Mouse (Mus musculus) intestine, embryonic 16.5 days (tissue): ENCODE measurements around the gene Gamt. TPM values are rescaled to one million over a fixed set of nuclear protein-coding genes. Genes with fewer than 3 reads are reported as not detected.

Experiments used
- ATAC-seq: fragments of 200-750 bp; cut with Nextera tagmentation; 2 replicates; pipeline ENCODE4 v1.8.0; 2017; ENCODE audit warnings: moderate TSS enrichment, moderate library complexity
- H3K27ac ChIP-seq: fragments of 300-500 bp; sonication (generic); 2 replicates; pipeline ENCODE4 v1.5.1; 2014; ENCODE audit warnings: mild to moderate bottlenecking, low read length
- H3K27me3 ChIP-seq: fragments of 300-500 bp; sonication (generic); replicated peaks from 2 replicates; pipeline ENCODE4 v1.6.1; 2014; ENCODE audit warnings: low read length, control low read depth, mixed read lengths; ENCODE audit not compliant: control insufficient read depth, insufficient read depth
- H3K36me3 ChIP-seq: fragments of 300-500 bp; sonication (generic); 2 replicates; pipeline ENCODE4 v1.6.1; 2014; ENCODE audit warnings: low read length, control low read depth; ENCODE audit not compliant: control insufficient read depth, insufficient read depth
- H3K4me1 ChIP-seq: fragments of 300-500 bp; sonication (generic); 2 replicates; pipeline ENCODE4 v1.6.1; 2014; ENCODE audit warnings: low read length, control low read depth, mixed read lengths; ENCODE audit not compliant: control insufficient read depth, insufficient read depth
- H3K4me2 ChIP-seq: fragments of 300-500 bp; sonication (generic); 2 replicates; pipeline ENCODE4 v1.6.1; 2014; ENCODE audit warnings: low read depth, low read length, control low read depth
- H3K4me3 ChIP-seq: fragments of 300-500 bp; sonication (generic); 2 replicates; pipeline ENCODE4 v1.5.1; 2014; ENCODE audit warnings: mild to moderate bottlenecking, low read length
- H3K9ac ChIP-seq: fragments of 300-500 bp; sonication (generic); 2 replicates; pipeline ENCODE4 v1.6.1; 2014; ENCODE audit warnings: low read depth, low read length
- H3K9me3 ChIP-seq: fragments of 300-500 bp; sonication (generic); 2 replicates; pipeline ENCODE4 v1.6.1; 2016; ENCODE audit warnings: low read length, control low read depth; ENCODE audit not compliant: control insufficient read depth
- WGBS: fragments of 180-500 bp; shearing (Covaris S2); extraction: QIAGEN DNeasy Blood & Tissue Kit; methylation state at CpG from one replicate; pipeline ENCODE4 v1.1.7; 2014; 5-methylcytosine and 5-hydroxymethylcytosine counted together
- polyA plus RNA-seq: library from polyadenylated mRNA; unstranded; fragments of >200 nt; fragmentation: Nextera tagmentation; extraction: Ambion mirVana; gene quantifications from 2 replicates; pipeline ENCODE4 v1.2.1, GENCODE M21; 2015

Gene Gamt
- 91.0 and 106 TPM in 2 replicates for polyA plus RNA-seq

GRCm38 (mm10) chr10:80260642-80261584, at the start of gene Gamt, which contains the start of gene Dazap1:
Gene Gamt (minus strand): TSS chr10:80261012.
Gene Dazap1 (plus strand): TSS chr10:80261486.
- Histone ChIP-seq H3K9me3 (no peaks in the 10 kb centered on the region), H3K27me3 (no peaks in the 10 kb centered on the region), H3K36me3 (peaks cover 13% of the 10 kb centered on the region), H3K9ac (peak within 1 kb of the TSS; percentile 78), H3K4me1 (peaks cover 21% of the 10 kb centered on the region), H3K4me3 (peak within 1 kb of the TSS; percentile 61), H3K4me2 (peak within 1 kb of the TSS; percentile 93), H3K27ac (peak within 1 kb of the TSS; percentile 98)
- ATAC-seq, result peak; percentile 90
- under 1% methylated on average over 49 of the region's 49 CpGs for WGBS

GRCm38 (mm10) chr10:80304862-80305261, 44.0 kb upstream of the Gamt start:
- Histone ChIP-seq H3K27ac (no peak overlapping the region), H3K9me3 (no peaks in the 10 kb centered on the region), H3K4me2 (0 out of 2 replicates have a peak overlapping the region, but pooled peaks have one; percentile 30), H3K27me3 (peaks cover 32% of the 10 kb centered on the region), H3K4me1 (peaks cover 7% of the 10 kb centered on the region), H3K36me3 (no peaks in the 10 kb centered on the region), H3K4me3 (peak overlapping the region; percentile 23), H3K9ac (no peak overlapping the region)
- 15% methylated on average over 25 of the region's 25 CpGs for WGBS
- ATAC-seq, result peak; percentile 41

- Histone ChIP-seq H3K9ac (no peak overlapping the region), H3K27ac (no peak overlapping the region), H3K9me3 (no peaks in the 10 kb centered on the region), H3K27me3 (peaks cover 36% of the 10 kb centered on the region), H3K4me2 (0 out of 2 replicates have a peak overlapping the region, but pooled peaks have one; percentile 30), H3K36me3 (no peaks in the 10 kb centered on the region), H3K4me3 (peak overlapping the region; percentile 23), H3K4me1 (peaks cover 7% of the 10 kb centered on the region)
- 21% methylated on average over 12 of the region's 12 CpGs for WGBS
- ATAC-seq, result peak; percentile 16
These were observed 43.6 kb upstream of the Gamt start for GRCm38 (mm10) chr10:80304458-80304857.

- Histone ChIP-seq H3K4me1 (peaks cover 7% of the 10 kb centered on the region), H3K27me3 (peaks cover 55% of the 10 kb centered on the region), H3K4me3 (no peak overlapping the region), H3K4me2 (no peak overlapping the region), H3K9ac (peak overlapping the region; percentile 27), H3K27ac (peak overlapping the region; percentile 13; the same call in 1 of the 2 replicates), H3K9me3 (no peaks in the 10 kb centered on the region), H3K36me3 (no peaks in the 10 kb centered on the region)
- 13% methylated on average over 9 of the region's 9 CpGs for WGBS
- peak; percentile 67 for ATAC-seq
These were observed 41.7 kb upstream of the Gamt start for GRCm38 (mm10) chr10:80302471-80302881.

- no peak for ATAC-seq
- no peak overlapping the region for H3K4me3 ChIP-seq
- 64% methylated on average over 5 of the region's 5 CpGs for WGBS
- H3K4me2 ChIP-seq, result no peak overlapping the region
- H3K4me1 ChIP-seq, result peaks cover 7% of the 10 kb centered on the region
- no peaks in the 10 kb centered on the region for H3K36me3 ChIP-seq
- peaks cover 57% of the 10 kb centered on the region for H3K27me3 ChIP-seq
- H3K9ac ChIP-seq, result peak overlapping the region; percentile 27
- H3K27ac ChIP-seq, result no peak overlapping the region
- no peaks in the 10 kb centered on the region for H3K9me3 ChIP-seq
These were observed 41.2 kb upstream of the Gamt start for GRCm38 (mm10) chr10:80302082-80302355.

GRCm38 (mm10) chr10:80301256-80302081, 40.7 kb upstream of the Gamt start:
- Histone ChIP-seq H3K4me1 (peaks cover 7% of the 10 kb centered on the region), H3K9ac (peak overlapping the region; percentile 22), H3K36me3 (no peaks in the 10 kb centered on the region), H3K4me3 (no peak overlapping the region), H3K9me3 (no peaks in the 10 kb centered on the region), H3K4me2 (peak overlapping the region; percentile 10; the same call in 1 of the 2 replicates), H3K27ac (no peak overlapping the region), H3K27me3 (peaks cover 57% of the 10 kb centered on the region)
- ATAC-seq, result no peak
- 71% methylated on average over 10 of the region's 10 CpGs for WGBS

- Histone ChIP-seq H3K4me2 (no peak overlapping the region), H3K4me1 (peaks cover 11% of the 10 kb centered on the region), H3K36me3 (no peaks in the 10 kb centered on the region), H3K9me3 (no peaks in the 10 kb centered on the region), H3K4me3 (no peak overlapping the region), H3K27me3 (peaks cover 53% of the 10 kb centered on the region), H3K9ac (peak overlapping the region; percentile 22; the same call in 1 of the 2 replicates), H3K27ac (no peak overlapping the region)
- ATAC-seq, result no peak
- whole genome bisulfite sequencing, result 34% methylated on average over 11 of the region's 11 CpGs
These were observed 39.9 kb upstream of the Gamt start for GRCm38 (mm10) chr10:80300672-80301181.

- no peak overlapping the region for H3K9ac ChIP-seq
- peaks cover 2% of the 10 kb centered on the region; the same call in 1 of the 2 replicates for H3K36me3 ChIP-seq
- no peak overlapping the region for H3K4me3 ChIP-seq
- 52% methylated on average over 10 of the region's 10 CpGs for WGBS
- H3K9me3 ChIP-seq, result no peaks in the 10 kb centered on the region
- ATAC-seq, result no peak
- H3K4me2 ChIP-seq, result no peak overlapping the region
- H3K27me3 ChIP-seq, result peaks cover 46% of the 10 kb centered on the region
- H3K27ac ChIP-seq, result no peak overlapping the region
- H3K4me1 ChIP-seq, result peaks cover 15% of the 10 kb centered on the region
These were observed 39.0 kb upstream of the Gamt start for GRCm38 (mm10) chr10:80299824-80300223.

GRCm38 (mm10) chr10:80299301-80299700, 38.5 kb upstream of the Gamt start:
- Histone ChIP-seq H3K27ac (no peak overlapping the region), H3K4me2 (no peak overlapping the region), H3K4me3 (peak overlapping the region; percentile 8; the same call in 1 of the 2 replicates), H3K9me3 (no peaks in the 10 kb centered on the region), H3K4me1 (peaks cover 13% of the 10 kb centered on the region), H3K27me3 (peaks cover 40% of the 10 kb centered on the region), H3K36me3 (peaks cover 5% of the 10 kb centered on the region), H3K9ac (peak overlapping the region; percentile 45; the same call in 1 of the 2 replicates)
- WGBS, result 12% methylated on average over 15 of the region's 15 CpGs
- no peak for ATAC-seq
